Mouse (Mus musculus): Measurements from ENCODE around the gene Vmn2r32. TPM values are rescaled to one million over a fixed set of nuclear protein-coding genes. Genes with fewer than 3 reads are reported as not detected.
"Not testable (repeated sequence)": the region's sequence is repeated elsewhere in the genome, so short reads cannot be mapped to it uniquely, and the experiment has no call there.

The Vmn2r32 gene
- not detected in 2 replicates for total RNA-seq (2015; ENCODE audit: low replicate concordance)
- total RNA-seq (2017; ENCODE audit: low replicate concordance) = not detected in 2 replicates

DNA sequence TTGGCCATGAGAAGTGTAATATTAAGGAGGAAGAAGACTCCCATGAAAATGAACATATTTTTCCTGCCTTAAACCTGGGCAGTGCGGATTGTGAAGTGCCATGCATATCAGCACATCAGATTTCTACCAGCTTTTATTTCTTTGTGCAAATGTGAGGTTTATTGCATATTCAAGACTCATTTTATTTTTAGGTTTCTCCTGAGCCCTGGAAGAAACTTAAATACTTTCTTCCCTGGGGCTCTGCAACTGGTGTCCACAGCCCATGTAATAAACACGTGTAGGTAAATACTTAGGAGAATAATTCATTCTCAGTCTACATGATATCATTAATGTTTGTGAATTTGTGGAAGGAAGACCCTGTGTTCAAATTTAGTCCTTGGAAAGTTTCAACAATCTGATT is at the start of gene Vmn2r32:
Gene Vmn2r32 (minus strand): TSS at position 101 of the 400 bp plus-strand sequence.
- not testable (repeated sequence) for ATAC-seq (replicated peaks; ENCODE audit: low FRiP score, poor library complexity, severe bottlenecking)

Other genes with a start within 250 kb of the Vmn2r32 start
- gene Vmn2r29, start 232.7 kb downstream of the Vmn2r32 start, total RNA-seq (2015; ENCODE audit: low replicate concordance) = 2.2 TPM in 1 of 2 replicates, not detected in the other
- 1.7 TPM in 1 of 2 replicates, not detected in the other for gene Vmn2r29, start 232.7 kb downstream of the Vmn2r32 start, total RNA-seq (2017; ENCODE audit: low replicate concordance)
- 7.6 TPM in 1 of 2 replicates, not detected in the other for gene Gm45844, start 201.7 kb downstream of the Vmn2r32 start, total RNA-seq (2015; ENCODE audit: low replicate concordance)
- gene Gm45844, start 201.7 kb downstream of the Vmn2r32 start, total RNA-seq (2017; ENCODE audit: low replicate concordance) = not detected in 2 replicates
- 11.7 and 16.9 TPM in 2 replicates for gene Clcn4, start 179.2 kb downstream of the Vmn2r32 start, total RNA-seq (2015; ENCODE audit: low replicate concordance)
- 8.5 and 15.0 TPM in 2 replicates for gene Clcn4, start 179.2 kb downstream of the Vmn2r32 start, total RNA-seq (2017; ENCODE audit: low replicate concordance)
- gene Vmn2r30, start 142.4 kb downstream of the Vmn2r32 start, total RNA-seq (2015; ENCODE audit: low replicate concordance) = not detected in 2 replicates
- not detected in 2 replicates for gene Vmn2r30, start 142.4 kb downstream of the Vmn2r32 start, total RNA-seq (2017; ENCODE audit: low replicate concordance)
- gene Gm45783, start 105.4 kb downstream of the Vmn2r32 start, total RNA-seq (2015; ENCODE audit: low replicate concordance) = not detected in 2 replicates
- gene Gm45783, start 105.4 kb downstream of the Vmn2r32 start, total RNA-seq (2017; ENCODE audit: low replicate concordance) = not detected in 2 replicates
- not detected in 2 replicates for gene Vmn2r31, start 80.3 kb downstream of the Vmn2r32 start, total RNA-seq (2015; ENCODE audit: low replicate concordance)
- gene Vmn2r31, start 80.3 kb downstream of the Vmn2r32 start, total RNA-seq (2017; ENCODE audit: low replicate concordance) = not detected in 2 replicates
- gene Vmn2r33, start 86.8 kb upstream of the Vmn2r32 start, total RNA-seq (2015; ENCODE audit: low replicate concordance) = not detected in 2 replicates
- not detected in 2 replicates for gene Vmn2r33, start 86.8 kb upstream of the Vmn2r32 start, total RNA-seq (2017; ENCODE audit: low replicate concordance)
- gene Vmn2r34, start 209.5 kb upstream of the Vmn2r32 start, total RNA-seq (2015; ENCODE audit: low replicate concordance) = not detected in 2 replicates
- gene Vmn2r34, start 209.5 kb upstream of the Vmn2r32 start, total RNA-seq (2017; ENCODE audit: low replicate concordance) = not detected in 2 replicates